Mouse (Mus musculus) bone marrow, adult 2 months (tissue): ENCODE data around the gene Irx6. TPM values are rescaled to one million over a fixed set of nuclear protein-coding genes. Genes with fewer than 3 reads are reported as not detected.

Source experiments
- H3K27ac ChIP-seq: fragments of 200-500 bp; 2 replicates; pipeline ENCODE4 v1.5.1; 2012; ENCODE audit warnings: low read depth, mild to moderate bottlenecking, control low read depth, inconsistent platforms, low read length; ENCODE audit not compliant: control insufficient read depth, poor library complexity, insufficient read depth
- H3K4me1 ChIP-seq: fragments of 200-500 bp; 2 replicates; pipeline ENCODE4 v1.6.1; 2011; ENCODE audit warnings: low read length; ENCODE audit not compliant: control insufficient read depth, insufficient read depth
- H3K4me3 ChIP-seq: fragments of 200-500 bp; replicated peaks from 2 replicates; pipeline ENCODE3; 2011; ENCODE audit warnings: mild to moderate bottlenecking, low read depth, low read length, control low read depth; ENCODE audit not compliant: control insufficient read depth
- CTCF ChIP-seq: fragments of 200-500 bp; IDR thresholded peaks from 2 replicates; pipeline ENCODE4 v1.5.1; 2011; ENCODE audit warnings: low read length, control low read depth; ENCODE audit not compliant: control insufficient read depth, insufficient read depth
- POLR2A ChIP-seq: fragments of 200-500 bp; IDR thresholded peaks from 2 replicates; pipeline ENCODE4 v1.6.1; 2011; ENCODE audit warnings: low read depth, mild to moderate bottlenecking, control low read depth, low read length, borderline replicate concordance; ENCODE audit not compliant: control insufficient read depth
- WGBS: fragments of 180-500 bp; shearing (Covaris S2); methylation state at CpG from one replicate; pipeline ENCODE4 v1.1.7; 2018; 5-methylcytosine and 5-hydroxymethylcytosine counted together
- polyA plus RNA-seq: library from polyadenylated mRNA; stranded (reverse); fragments of >200 nt; gene quantifications from 2 replicates; pipeline ENCODE4 v1.2.4, GENCODE M21; 2011; ENCODE audit warnings: low replicate concordance; ENCODE audit not compliant: missing spikeins, insufficient read depth, insufficient read length

The Irx6 gene
- polyA plus RNA-seq, 1 experiment: not detected

DNA sequence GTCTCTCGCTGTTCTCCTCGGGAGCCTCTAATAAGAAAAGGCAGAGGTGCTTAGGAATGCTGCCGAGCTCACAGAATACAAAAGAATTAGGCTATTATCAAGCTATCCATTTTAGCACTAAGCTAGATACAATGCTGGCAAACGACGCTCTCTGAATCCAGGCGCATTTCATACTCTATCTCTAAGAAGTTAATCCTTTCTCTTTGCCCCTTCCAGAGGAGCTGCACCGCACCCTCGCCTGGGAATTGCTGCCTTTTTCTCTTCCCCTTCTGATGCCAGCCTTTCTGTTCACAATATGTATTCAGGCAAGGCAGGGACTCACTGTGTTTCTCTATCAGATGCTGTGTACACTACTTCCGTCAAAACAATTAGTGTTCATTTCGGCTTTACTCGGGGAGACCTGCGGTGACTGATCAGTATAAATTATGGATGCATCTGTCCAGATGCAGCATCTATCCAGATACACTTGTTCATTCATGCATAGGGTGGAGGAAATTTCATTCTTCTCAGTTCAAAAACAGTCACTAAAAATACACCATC lies 3.4 kb upstream of the Irx6 start:
- 78% methylated on average over 12 of the region's 12 CpGs for WGBS
- no peak overlapping the region for H3K27ac ChIP-seq
- TF ChIP-seq CTCF (no peak), POLR2A (no peak)
- H3K4me1 ChIP-seq: no peaks in the 10 kb centered on the region
- no peak overlapping the region for H3K4me3 ChIP-seq

DNA sequence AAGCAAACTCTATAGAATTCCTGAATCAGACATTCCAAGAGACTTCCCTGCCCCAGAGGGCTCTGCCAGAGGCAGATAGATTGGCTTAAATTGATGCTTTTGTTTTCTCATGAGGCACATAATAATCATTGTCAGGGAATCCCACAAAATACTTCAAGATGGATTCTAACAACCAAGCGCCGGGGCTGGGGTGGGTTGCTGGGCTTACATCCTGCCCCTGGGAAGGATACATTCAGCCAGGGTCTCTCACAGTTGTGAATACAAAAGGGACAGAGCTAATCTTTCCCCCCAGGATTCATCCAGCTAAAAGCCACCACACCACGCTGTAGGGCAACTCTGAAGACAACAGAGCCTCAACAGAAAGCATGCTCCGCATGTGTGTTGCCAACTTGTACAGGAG lies 2.2 kb upstream of the Irx6 start:
- 81% methylated on average over 4 of the region's 4 CpGs for WGBS
- no peak for TF ChIP-seq CTCF
- no peak for TF ChIP-seq POLR2A
- Histone ChIP-seq H3K4me1 (no peaks in the 10 kb centered on the region), H3K27ac (no peak overlapping the region), H3K4me3 (no peak overlapping the region)

DNA sequence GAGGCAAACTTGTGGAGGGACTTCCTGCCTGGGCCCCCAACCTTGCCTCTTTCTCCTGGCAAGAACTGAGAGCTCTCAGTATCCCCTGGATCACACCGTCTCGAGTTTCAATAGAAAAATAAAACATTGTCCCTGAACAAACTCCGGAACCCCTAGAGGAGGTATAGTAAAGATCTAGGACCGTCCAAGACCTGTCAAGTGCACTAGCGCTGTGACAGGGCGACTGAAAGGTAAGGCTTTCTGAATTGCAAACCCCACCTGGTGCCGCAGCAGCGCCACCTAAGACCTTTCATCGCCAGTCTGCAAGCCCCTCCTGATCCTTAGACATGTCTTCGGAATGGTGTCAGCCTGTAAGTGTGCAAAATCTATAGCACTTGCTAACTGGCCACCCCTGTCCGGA lies 987 bp upstream of the Irx6 start:
- WGBS: 7% methylated on average over 11 of the region's 11 CpGs
- Histone ChIP-seq H3K4me3 (no peak overlapping the region), H3K4me1 (no peaks in the 10 kb centered on the region), H3K27ac (no peak overlapping the region)
- no peak for TF ChIP-seq POLR2A
- no peak for TF ChIP-seq CTCF

DNA sequence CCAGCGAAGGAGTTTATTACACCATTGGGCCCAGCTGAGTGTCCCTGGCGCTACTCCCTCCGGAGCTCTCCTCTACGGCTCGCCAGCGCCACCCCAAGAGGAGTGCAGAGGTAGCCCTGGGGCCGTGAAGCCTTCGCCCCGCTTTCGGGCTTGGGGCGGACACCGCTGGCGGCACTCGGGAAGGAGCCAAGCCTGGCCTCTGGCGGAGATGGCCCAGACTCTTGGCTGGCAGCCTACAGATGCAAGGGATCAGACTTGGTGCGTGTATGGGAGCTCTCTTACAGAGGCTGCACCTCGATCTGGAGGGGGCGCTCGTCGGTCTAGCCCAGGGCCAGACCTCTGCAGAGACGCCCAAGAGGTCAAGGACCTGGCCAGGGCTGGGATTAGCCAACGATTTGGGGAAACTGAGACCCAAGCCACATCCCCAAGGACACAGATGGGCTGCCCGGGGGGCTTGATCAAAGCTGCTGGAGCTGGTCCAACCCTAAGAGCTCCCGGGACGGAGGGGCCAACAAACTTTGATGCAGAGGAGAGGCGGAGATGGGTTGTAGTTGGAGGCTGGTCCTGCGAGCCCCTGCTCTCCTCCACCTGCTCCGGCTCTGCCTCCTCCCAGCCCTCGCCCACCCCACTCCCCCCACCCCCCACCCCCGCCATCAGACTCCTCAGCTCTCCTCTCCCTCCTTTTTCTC lies 389 bp upstream of the Irx6 start:
- Histone ChIP-seq H3K4me3 (no peak overlapping the region), H3K27ac (no peak overlapping the region), H3K4me1 (no peaks in the 10 kb centered on the region)
- no peak for TF ChIP-seq POLR2A
- no peak for TF ChIP-seq CTCF
- WGBS: 4% methylated on average over 29 of the region's 30 CpGs

DNA sequence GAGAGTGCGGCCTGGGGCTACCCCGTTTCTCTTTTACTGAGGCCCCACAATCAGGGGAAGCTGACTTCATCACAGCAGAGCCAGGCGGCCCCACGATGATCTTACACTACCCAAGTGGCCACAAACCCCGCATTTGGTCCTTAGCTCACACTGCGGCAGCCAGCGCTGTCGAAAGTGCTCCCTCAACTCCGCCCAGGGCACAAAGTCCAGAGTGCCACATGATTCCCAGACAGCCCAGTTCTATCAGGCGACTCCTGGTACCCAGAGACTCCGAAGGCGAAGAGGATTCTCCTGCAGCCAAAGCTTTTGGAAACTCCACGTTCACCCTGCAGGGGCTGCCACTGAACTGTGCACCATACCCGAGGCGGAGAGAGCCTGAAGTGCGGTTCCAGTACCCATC lies 4.3 kb downstream of the Irx6 start:
- Histone ChIP-seq H3K4me1 (no peaks in the 10 kb centered on the region), H3K4me3 (no peak overlapping the region), H3K27ac (no peak overlapping the region)
- no peak for TF ChIP-seq POLR2A
- no peak for TF ChIP-seq CTCF
- 11% methylated on average over 16 of the region's 16 CpGs for WGBS

DNA sequence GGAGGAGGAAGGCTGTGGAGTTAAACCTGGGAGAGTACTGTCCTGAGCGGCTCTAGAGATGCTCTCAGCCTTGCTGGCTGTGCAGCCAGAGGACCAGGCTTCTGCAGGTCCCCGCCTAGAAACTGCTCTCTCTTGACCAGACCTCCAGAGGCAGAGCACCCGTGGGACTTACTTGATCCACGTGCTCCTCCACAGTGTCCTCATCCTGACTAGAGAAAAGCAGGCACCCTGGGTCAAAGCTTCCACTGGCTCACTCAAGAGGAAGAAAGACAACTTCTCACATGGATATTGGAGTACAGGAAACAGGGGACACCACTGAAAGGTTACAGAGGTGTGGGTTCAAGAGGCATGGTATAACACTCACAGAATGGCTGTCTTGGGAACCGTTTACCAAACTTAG lies 23.3 kb downstream of the Irx6 start:
- no peaks in the 10 kb centered on the region for H3K4me1 ChIP-seq
- TF ChIP-seq CTCF (no peak), POLR2A (no peak)
- no peak overlapping the region for H3K4me3 ChIP-seq
- H3K27ac ChIP-seq: no peak overlapping the region
- WGBS: 76% methylated on average over 5 of the region's 5 CpGs

DNA sequence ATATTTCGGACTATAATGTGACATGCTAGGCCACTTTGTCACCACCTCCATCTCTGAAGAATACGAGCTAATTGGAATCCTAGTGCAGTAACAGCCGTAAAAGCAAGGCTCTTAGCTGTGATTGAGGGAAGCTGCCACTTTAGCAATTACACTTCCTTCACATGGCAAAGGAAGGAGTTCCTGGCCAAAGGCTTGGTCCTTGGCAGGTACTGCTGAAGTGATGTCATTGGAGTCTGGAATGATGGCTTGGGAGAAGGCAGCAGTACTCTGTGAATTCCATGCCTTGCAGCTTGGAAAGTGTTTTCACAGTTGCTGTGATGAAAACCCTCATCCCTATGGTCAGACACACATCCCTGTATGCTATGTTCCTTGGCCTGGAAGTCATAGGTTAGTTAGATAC lies 24.3 kb downstream of the Irx6 start:
- TF ChIP-seq POLR2A: no peak
- no peak for TF ChIP-seq CTCF
- 68% methylated on average over 3 of the region's 3 CpGs for WGBS
- Histone ChIP-seq H3K4me3 (no peak overlapping the region), H3K27ac (no peak overlapping the region), H3K4me1 (no peaks in the 10 kb centered on the region)

DNA sequence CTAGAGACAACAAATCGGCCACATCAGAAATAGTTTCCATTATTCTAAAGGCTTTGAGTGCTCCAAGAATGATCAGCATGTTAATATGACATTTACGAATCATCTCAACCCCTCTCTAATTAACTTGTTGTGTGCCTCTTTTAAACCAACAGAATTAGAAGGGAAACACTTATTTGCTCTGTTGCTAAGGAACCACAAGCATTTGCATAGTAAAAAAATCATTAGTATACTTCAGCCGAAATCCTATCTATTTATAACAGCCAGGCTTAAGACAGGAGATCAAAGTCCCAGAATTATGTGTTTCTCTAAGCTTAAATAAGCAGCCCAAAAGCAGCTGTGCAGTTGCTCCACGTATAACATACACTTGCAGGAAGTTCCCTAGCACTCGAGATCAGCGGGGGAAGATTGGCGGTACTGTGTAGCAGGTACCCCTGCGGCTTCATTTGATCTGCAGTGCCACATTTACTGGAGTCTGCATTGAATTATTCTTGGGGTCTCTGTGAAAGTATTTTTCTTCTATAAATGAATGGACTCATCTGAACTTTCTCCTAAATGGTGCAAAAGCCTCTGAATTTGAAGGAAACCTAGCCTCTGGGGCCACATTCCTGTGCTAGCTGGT lies 25.9 kb downstream of the Irx6 start:
- WGBS: 64% methylated on average over 8 of the region's 8 CpGs
- H3K27ac ChIP-seq: no peak overlapping the region
- no peak for TF ChIP-seq CTCF
- TF ChIP-seq POLR2A: no peak
- H3K4me3 ChIP-seq: no peak overlapping the region
- H3K4me1 ChIP-seq: no peaks in the 10 kb centered on the region

DNA sequence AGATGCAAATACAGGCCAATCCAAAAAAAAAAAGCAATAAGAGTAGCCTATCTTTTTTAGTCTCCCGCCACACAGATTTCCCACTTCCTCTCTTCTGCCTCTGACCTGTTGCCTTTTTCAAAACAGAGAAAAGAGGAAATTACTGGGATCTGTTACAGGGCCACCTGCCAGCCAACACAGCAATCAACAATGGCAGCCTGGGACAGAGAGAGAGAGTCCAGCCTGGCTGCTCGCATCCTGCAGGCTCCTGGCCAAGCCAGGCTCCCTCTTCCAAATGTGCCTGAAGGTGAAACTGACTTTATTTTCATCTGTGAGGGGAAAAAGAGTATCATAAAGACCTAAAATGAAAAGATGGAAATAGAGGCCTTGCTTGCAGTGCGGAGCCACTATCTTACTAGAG lies 29.3 kb downstream of the Irx6 start:
- TF ChIP-seq CTCF (no peak), POLR2A (no peak)
- Histone ChIP-seq H3K27ac (no peak overlapping the region), H3K4me1 (no peaks in the 10 kb centered on the region), H3K4me3 (no peak overlapping the region)
- WGBS: 54% methylated on average over 3 of the region's 3 CpGs
